Mouse (Mus musculus) heart, embryonic 13.5 days (tissue): ENCODE data around the gene Trip12. TPM values are rescaled to one million over a fixed set of nuclear protein-coding genes. Genes with fewer than 3 reads are reported as not detected.
A peak's percentile ranks its signal among the peaks of the same experiment; 100 is the strongest.

Experiments used
- ATAC-seq: fragments of 200-750 bp; cut with Nextera tagmentation; 2 replicates; pipeline ENCODE4 v1.8.0; 2017; ENCODE audit warnings: moderate TSS enrichment; ENCODE audit not compliant: insufficient number of reproducible peaks, low FRiP score, low TSS enrichment; ENCODE audit errors: extremely low read depth
- H3K27ac ChIP-seq: fragments of 300-500 bp; sonication (generic); replicated peaks from 2 replicates; pipeline ENCODE4 v1.5.1; 2015; ENCODE audit warnings: moderate library complexity, mild to moderate bottlenecking, inconsistent platforms
- H3K27me3 ChIP-seq: fragments of 300-500 bp; sonication (generic); replicated peaks from 2 replicates; pipeline ENCODE4 v1.6.1; 2015; ENCODE audit warnings: mild to moderate bottlenecking, inconsistent platforms
- H3K36me3 ChIP-seq: fragments of 300-500 bp; sonication (generic); 2 replicates; pipeline ENCODE4 v1.6.1; 2015; ENCODE audit warnings: mild to moderate bottlenecking, inconsistent platforms
- H3K4me1 ChIP-seq: fragments of 300-500 bp; sonication (generic); 2 replicates; pipeline ENCODE4 v1.6.1; 2015; ENCODE audit warnings: inconsistent platforms
- H3K4me2 ChIP-seq: fragments of 300-500 bp; sonication (generic); 2 replicates; pipeline ENCODE4 v1.6.1; 2015; ENCODE audit warnings: inconsistent platforms, mild to moderate bottlenecking, moderate library complexity
- H3K4me3 ChIP-seq: fragments of 300-500 bp; sonication (generic); 2 replicates; pipeline ENCODE4 v1.5.1; 2015; ENCODE audit warnings: moderate library complexity, mild to moderate bottlenecking, inconsistent platforms
- H3K9ac ChIP-seq: fragments of 300-500 bp; sonication (generic); 2 replicates; pipeline ENCODE4 v1.6.1; 2015; ENCODE audit warnings: inconsistent platforms, mild to moderate bottlenecking, moderate library complexity
- H3K9me3 ChIP-seq: fragments of 300-500 bp; sonication (generic); 2 replicates; pipeline ENCODE4 v1.6.1; 2016; ENCODE audit warnings: inconsistent platforms
- WGBS: fragments of 180-500 bp; shearing (Covaris S2); methylation state at CpG from one replicate; pipeline ENCODE4 v1.1.7; 2015; ENCODE audit warnings: mixed read lengths; 5-methylcytosine and 5-hydroxymethylcytosine counted together
- polyA plus RNA-seq: library from polyadenylated mRNA; unstranded; fragments of >200 nt; fragmentation: Nextera tagmentation; extraction: Ambion mirVana; gene quantifications from 2 replicates; pipeline ENCODE4 v1.2.1, GENCODE M21; 2015

The Trip12 gene
- polyA plus RNA-seq, 1 experiment from 2014 or later, result 52.1 TPM

- Histone ChIP-seq H3K9me3 (no peaks in the 10 kb centered on the region), H3K27ac (peak within 1 kb of the TSS; percentile 98), H3K4me2 (peak within 1 kb of the TSS; percentile 84), H3K27me3 (no peaks in the 10 kb centered on the region), H3K4me1 (peaks cover 26% of the 10 kb centered on the region), H3K9ac (peak within 1 kb of the TSS; percentile 99), H3K4me3 (peak within 1 kb of the TSS; percentile 97), H3K36me3 (peaks cover 1% of the 10 kb centered on the region; the same call in 1 of the 2 replicates)
- peak; percentile 79 for ATAC-seq
- under 1% methylated on average over 51 of the region's 54 CpGs for WGBS
Measured at GRCm38 (mm10) chr1:84839309-84840017, 853 bp downstream of the Trip12 start, which contains the start of gene Fbxo36. Gene Fbxo36 (plus strand): TSS chr1:84839841.

- under 1% methylated on average over 42 of the region's 44 CpGs for WGBS
- H3K4me2 ChIP-seq, result peak overlapping the region; percentile 84
Measured at GRCm38 (mm10) chr1:84838621-84839151, 1.6 kb downstream of the Trip12 start.

GRCm38 (mm10) chr1:84838156-84838555 lies 2.2 kb downstream of the Trip12 start:
- Histone ChIP-seq H3K36me3 (peaks cover 10% of the 10 kb centered on the region), H3K9ac (peak overlapping the region; percentile 99), H3K9me3 (no peaks in the 10 kb centered on the region), H3K4me3 (peak overlapping the region; percentile 97), H3K27me3 (no peaks in the 10 kb centered on the region), H3K4me1 (peaks cover 26% of the 10 kb centered on the region), H3K27ac (peak overlapping the region; percentile 98), H3K4me2 (peak overlapping the region; percentile 84)
- under 1% methylated on average over 22 of the region's 22 CpGs for WGBS
- 0 out of 2 replicates have a peak, but pooled peaks have one; percentile 1 for ATAC-seq

More at GRCm38 (mm10) chr1:84838621-84839151, 1.6 kb downstream of the Trip12 start:
- peak overlapping the region; percentile 98 for H3K27ac ChIP-seq
- peaks cover 26% of the 10 kb centered on the region for H3K4me1 ChIP-seq
- H3K4me3 ChIP-seq, result peak overlapping the region; percentile 97
- no peaks in the 10 kb centered on the region for H3K27me3 ChIP-seq
- ATAC-seq, result peak; percentile 30
- H3K36me3 ChIP-seq, result peaks cover 5% of the 10 kb centered on the region
- H3K9ac ChIP-seq, result peak overlapping the region; percentile 99
- H3K9me3 ChIP-seq, result no peaks in the 10 kb centered on the region

- H3K9me3 ChIP-seq, result no peaks in the 10 kb centered on the region
- no peaks in the 10 kb centered on the region for H3K27me3 ChIP-seq
- ATAC-seq, result no peak
- peak overlapping the region; percentile 98 for H3K27ac ChIP-seq
- peak overlapping the region; percentile 84 for H3K4me2 ChIP-seq
- H3K36me3 ChIP-seq, result peaks cover 15% of the 10 kb centered on the region
- 4% methylated on average over 20 of the region's 20 CpGs for WGBS
- H3K9ac ChIP-seq, result peak overlapping the region; percentile 99
- peak overlapping the region; percentile 97 for H3K4me3 ChIP-seq
- H3K4me1 ChIP-seq, result peaks cover 26% of the 10 kb centered on the region
Measured at GRCm38 (mm10) chr1:84837523-84838145, 2.7 kb downstream of the Trip12 start.

GRCm38 (mm10) chr1:84825091-84825490 lies 15.2 kb downstream of the Trip12 start:
- WGBS, result 4% methylated on average over 2 of the region's 2 CpGs
- H3K4me2 ChIP-seq, result no peak overlapping the region
- H3K4me3 ChIP-seq, result no peak overlapping the region
- H3K4me1 ChIP-seq, result peaks cover 27% of the 10 kb centered on the region
- H3K36me3 ChIP-seq, result peaks cover 44% of the 10 kb centered on the region
- no peaks in the 10 kb centered on the region for H3K9me3 ChIP-seq
- no peak for ATAC-seq
- no peak overlapping the region for H3K9ac ChIP-seq
- H3K27me3 ChIP-seq, result no peaks in the 10 kb centered on the region
- no peak overlapping the region for H3K27ac ChIP-seq

GRCm38 (mm10) chr1:84817596-84817995 lies 22.7 kb downstream of the Trip12 start:
- 64% methylated on average over 1 of the region's 1 CpGs for WGBS

GRCm38 (mm10) chr1:84803788-84804187 lies 36.5 kb downstream of the Trip12 start:
- H3K4me3 ChIP-seq, result no peak overlapping the region
- H3K4me1 ChIP-seq, result peaks cover 14% of the 10 kb centered on the region
- no peak for ATAC-seq
- H3K4me2 ChIP-seq, result no peak overlapping the region
- no peak overlapping the region for H3K27ac ChIP-seq
- 76% methylated on average over 1 of the region's 1 CpGs for WGBS
- no peak overlapping the region for H3K9ac ChIP-seq
- H3K27me3 ChIP-seq, result no peaks in the 10 kb centered on the region
- peaks cover 5% of the 10 kb centered on the region; the same call in 1 of the 2 replicates for H3K36me3 ChIP-seq
- no peaks in the 10 kb centered on the region for H3K9me3 ChIP-seq

More at GRCm38 (mm10) chr1:84817596-84817995, 22.7 kb downstream of the Trip12 start:
- peaks cover 44% of the 10 kb centered on the region for H3K36me3 ChIP-seq
- ATAC-seq, result no peak
- 0 out of 2 replicates have a peak, but pooled peaks cover 1% of the 10 kb centered on the region for H3K4me1 ChIP-seq
- H3K9ac ChIP-seq, result no peak overlapping the region
- H3K4me3 ChIP-seq, result no peak overlapping the region
- H3K9me3 ChIP-seq, result no peaks in the 10 kb centered on the region
- no peak overlapping the region for H3K4me2 ChIP-seq
- no peaks in the 10 kb centered on the region for H3K27me3 ChIP-seq
- H3K27ac ChIP-seq, result no peak overlapping the region

GRCm38 (mm10) chr1:84799166-84799565 lies 41.1 kb downstream of the Trip12 start:
- H3K27ac ChIP-seq, result no peak overlapping the region
- H3K36me3 ChIP-seq, result peaks cover 13% of the 10 kb centered on the region
- H3K9ac ChIP-seq, result no peak overlapping the region
- no peak overlapping the region for H3K4me3 ChIP-seq
- H3K27me3 ChIP-seq, result no peaks in the 10 kb centered on the region
- H3K4me1 ChIP-seq, result peaks cover 9% of the 10 kb centered on the region
- no peak for ATAC-seq
- H3K4me2 ChIP-seq, result no peak overlapping the region
- H3K9me3 ChIP-seq, result no peaks in the 10 kb centered on the region

GRCm38 (mm10) chr1:84795335-84795734 lies 45.0 kb downstream of the Trip12 start:
- H3K27me3 ChIP-seq, result no peaks in the 10 kb centered on the region
- H3K27ac ChIP-seq, result no peak overlapping the region
- H3K36me3 ChIP-seq, result peaks cover 42% of the 10 kb centered on the region
- ATAC-seq, result no peak
- no peak overlapping the region for H3K4me3 ChIP-seq
- no peaks in the 10 kb centered on the region for H3K4me1 ChIP-seq
- WGBS, result 91% methylated on average over 7 of the region's 7 CpGs
- H3K9ac ChIP-seq, result no peak overlapping the region
- no peaks in the 10 kb centered on the region for H3K9me3 ChIP-seq
- H3K4me2 ChIP-seq, result no peak overlapping the region

GRCm38 (mm10) chr1:84791393-84791792 lies 48.9 kb downstream of the Trip12 start:
- no peak overlapping the region for H3K4me2 ChIP-seq
- no peak overlapping the region for H3K4me3 ChIP-seq
- H3K36me3 ChIP-seq, result peaks cover 72% of the 10 kb centered on the region
- H3K27ac ChIP-seq, result no peak overlapping the region
- no peaks in the 10 kb centered on the region for H3K27me3 ChIP-seq
- no peak overlapping the region for H3K9ac ChIP-seq
- WGBS, result 86% methylated on average over 2 of the region's 2 CpGs
- ATAC-seq, result no peak
- no peaks in the 10 kb centered on the region for H3K4me1 ChIP-seq
- H3K9me3 ChIP-seq, result no peaks in the 10 kb centered on the region

GRCm38 (mm10) chr1:84780630-84781029 lies 59.7 kb downstream of the Trip12 start:
- H3K4me2 ChIP-seq, result no peak overlapping the region
- no peak overlapping the region for H3K4me3 ChIP-seq
- H3K27ac ChIP-seq, result no peak overlapping the region
- no peaks in the 10 kb centered on the region for H3K9me3 ChIP-seq
- H3K36me3 ChIP-seq, result peaks cover 59% of the 10 kb centered on the region
- 92% methylated on average over 3 of the region's 3 CpGs for WGBS
- no peaks in the 10 kb centered on the region for H3K27me3 ChIP-seq
- H3K4me1 ChIP-seq, result no peaks in the 10 kb centered on the region
- ATAC-seq, result no peak
- H3K9ac ChIP-seq, result no peak overlapping the region
